Mouse (Mus musculus): ENCODE measurements around the gene Clcnka. TPM values are rescaled to one million over a fixed set of nuclear protein-coding genes. Genes with fewer than 3 reads are reported as not detected.

Clcnka gene
- polyA plus RNA-seq, 1 experiment from 2014 or later: not detected

GRCm38 (mm10) chr4:141336196-141336595 is 62.3 kb downstream of the Clcnka start:
- no peak overlapping the region for H3K4me2 ChIP-seq (ENCODE audit: low read length)
- H3K27ac ChIP-seq (ENCODE audit: low read depth, low read length): peak overlapping the region; percentile 27; the same call in 1 of the 2 replicates
- peaks cover 3% of the 10 kb centered on the region; the same call in 1 of the 2 replicates for H3K4me1 ChIP-seq (ENCODE audit: control insufficient read depth, insufficient read depth, low read length)
- H3K9ac ChIP-seq (ENCODE audit: low read length): no peak overlapping the region
- DNase-seq (ENCODE audit: low spot score): peak; percentile 42
- ATAC-seq: peak; percentile 27; the same call in 1 of the 2 replicates
- 31% methylated on average over 6 of the region's 6 CpGs for WGBS
- no peaks in the 10 kb centered on the region for H3K27me3 ChIP-seq (replicated peaks; ENCODE audit: control insufficient read depth, insufficient read depth, low read length)
- H3K9me3 ChIP-seq (replicated peaks; ENCODE audit: control insufficient read depth, low read length): no peaks in the 10 kb centered on the region
- no peaks in the 10 kb centered on the region for H3K36me3 ChIP-seq (ENCODE audit: control insufficient read depth, insufficient read depth, low read length)
- H3K4me3 ChIP-seq (ENCODE audit: low read depth, low read length): no peak overlapping the region

- no peaks in the 10 kb centered on the region for H3K36me3 ChIP-seq (ENCODE audit: control insufficient read depth, insufficient read depth, low read length)
- H3K4me2 ChIP-seq (ENCODE audit: low read length): no peak overlapping the region
- DNase-seq (ENCODE audit: low spot score) (peak; percentile 62), ATAC-seq (peak; percentile 77)
- H3K4me3 ChIP-seq (ENCODE audit: low read depth, low read length): no peak overlapping the region
- peak overlapping the region; percentile 65 for H3K27ac ChIP-seq (ENCODE audit: low read depth, low read length)
- H3K4me1 ChIP-seq (ENCODE audit: control insufficient read depth, insufficient read depth, low read length): peaks cover 3% of the 10 kb centered on the region; the same call in 1 of the 2 replicates
- no peaks in the 10 kb centered on the region for H3K9me3 ChIP-seq (replicated peaks; ENCODE audit: control insufficient read depth, low read length)
- H3K9ac ChIP-seq (ENCODE audit: low read length): no peak overlapping the region
- 7% methylated on average over 3 of the region's 3 CpGs for WGBS
- no peaks in the 10 kb centered on the region for H3K27me3 ChIP-seq (replicated peaks; ENCODE audit: control insufficient read depth, insufficient read depth, low read length)
These were observed 63.2 kb downstream of the Clcnka start for GRCm38 (mm10) chr4:141335263-141335796.

GRCm38 (mm10) chr4:141334695-141335094 is 63.8 kb downstream of the Clcnka start:
- H3K4me2 ChIP-seq (ENCODE audit: low read length): no peak overlapping the region
- peaks cover 3% of the 10 kb centered on the region; the same call in 1 of the 2 replicates for H3K4me1 ChIP-seq (ENCODE audit: control insufficient read depth, insufficient read depth, low read length)
- H3K27ac ChIP-seq (ENCODE audit: low read depth, low read length): peak overlapping the region; percentile 65
- ATAC-seq: peak; percentile 22; the same call in 1 of the 2 replicates
- no peak overlapping the region for H3K4me3 ChIP-seq (ENCODE audit: low read depth, low read length)
- H3K9me3 ChIP-seq (replicated peaks; ENCODE audit: control insufficient read depth, low read length): no peaks in the 10 kb centered on the region
- no peak for DNase-seq (ENCODE audit: low spot score)
- no peak overlapping the region for H3K9ac ChIP-seq (ENCODE audit: low read length)
- 37% methylated on average over 5 of the region's 5 CpGs for WGBS
- H3K36me3 ChIP-seq (ENCODE audit: control insufficient read depth, insufficient read depth, low read length): no peaks in the 10 kb centered on the region
- no peaks in the 10 kb centered on the region for H3K27me3 ChIP-seq (replicated peaks; ENCODE audit: control insufficient read depth, insufficient read depth, low read length)

Small RNA genes lying within 50 kb of the gene (microRNA-seq; reads per million reads assigned to microRNA genes)
- gene Gm25690: not detected

Other genes starting within 250 kb of the Clcnka start
- gene Rsg1, start 184.8 kb downstream of the Clcnka start, polyA plus RNA-seq (2014; fragmentation: Nextera tagmentation; extraction: Ambion mirVana): 6.5 and 6.7 TPM in 2 replicates
- 0.65 and 1.1 TPM in 2 replicates for gene Arhgef19, start 159.2 kb downstream of the Clcnka start, polyA plus RNA-seq (2014; fragmentation: Nextera tagmentation; extraction: Ambion mirVana)
- 0.58 and 0.64 TPM in 2 replicates for gene Epha2, start 97.5 kb downstream of the Clcnka start, polyA plus RNA-seq (2014; fragmentation: Nextera tagmentation; extraction: Ambion mirVana)
- 10.2 and 15.8 TPM in 2 replicates for gene Fam131c, start 30.5 kb downstream of the Clcnka start, polyA plus RNA-seq (2014; fragmentation: Nextera tagmentation; extraction: Ambion mirVana)
- gene Clcnkb, start 17.3 kb upstream of the Clcnka start, polyA plus RNA-seq (2014; fragmentation: Nextera tagmentation; extraction: Ambion mirVana): not detected in 2 replicates
- gene Hspb7, start 22.1 kb upstream of the Clcnka start, polyA plus RNA-seq (2014; fragmentation: Nextera tagmentation; extraction: Ambion mirVana): not detected in 2 replicates
- 0.33 TPM in 1 of 2 replicates, not detected in the other for gene Srarp, start 37.4 kb upstream of the Clcnka start, polyA plus RNA-seq (2014; fragmentation: Nextera tagmentation; extraction: Ambion mirVana)
- gene Zbtb17, start 45.9 kb upstream of the Clcnka start, polyA plus RNA-seq (2014; fragmentation: Nextera tagmentation; extraction: Ambion mirVana): 41.3 and 46.5 TPM in 2 replicates
- gene Spen, start 139.9 kb upstream of the Clcnka start, polyA plus RNA-seq (2014; fragmentation: Nextera tagmentation; extraction: Ambion mirVana): 10.7 and 14.0 TPM in 2 replicates
- gene Fblim1, start 207.4 kb upstream of the Clcnka start, polyA plus RNA-seq (2014; fragmentation: Nextera tagmentation; extraction: Ambion mirVana): 15.1 and 19.7 TPM in 2 replicates
- gene Tmem82, start 219.9 kb upstream of the Clcnka start, polyA plus RNA-seq (2014; fragmentation: Nextera tagmentation; extraction: Ambion mirVana): 0.12 TPM in 1 of 2 replicates, not detected in the other
- 0.07 TPM in 1 of 2 replicates, not detected in the other for gene Slc25a34, start 225.1 kb upstream of the Clcnka start, polyA plus RNA-seq (2014; fragmentation: Nextera tagmentation; extraction: Ambion mirVana)